Mouse (Mus musculus) gastrocnemius, postnatal 14 days (tissue): ENCODE measurements around the gene Efcab2. TPM values are rescaled to one million over a fixed set of nuclear protein-coding genes. Genes with fewer than 3 reads are reported as not detected.
"Not testable (repeated sequence)": the region's sequence is repeated elsewhere in the genome, so short reads cannot be mapped to it uniquely, and the experiment has no call there.

Experiments
- DNase-seq: peaks from one replicate; pipeline ENCODE4 v3.0.0; 2021; ENCODE audit warnings: mixed read lengths
- intact Hi-C: fragments of 180-260 bp; cut with DNase I; formaldehyde crosslinking; loops from one replicate; pipeline ENCODE4 v1.15.1; 2025; ENCODE audit warnings: low total_unique reads
- total RNA-seq, 2 experiments: library from RNA; stranded (reverse); gene quantifications; 2 replicates each; pipeline ENCODE4 v1.2.3; 2021

The Efcab2 gene
- total RNA-seq, 2 experiments from 2014 or later, result 6.2 to 8.4 TPM

DNA sequence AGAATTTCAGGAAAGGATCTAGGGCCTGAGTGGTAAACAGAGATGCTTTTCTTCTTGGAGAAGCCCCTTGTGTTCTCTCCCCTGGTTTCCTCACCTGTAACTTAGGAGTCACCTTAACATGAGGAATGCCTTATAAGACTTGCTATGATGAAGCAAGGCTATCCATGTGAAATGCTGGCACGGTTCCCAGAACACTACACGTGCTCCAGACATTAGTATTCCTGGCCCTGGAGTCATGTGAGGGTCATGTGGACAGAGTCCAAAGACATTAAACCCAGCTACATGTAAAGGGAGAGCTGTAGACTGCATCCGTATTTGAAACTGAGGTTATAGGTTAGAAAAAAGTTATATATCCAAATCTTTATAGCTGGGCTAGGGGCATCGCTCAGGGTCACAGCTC is 9.5 kb upstream of the Efcab2 start:
- peak; percentile 24 for DNase-seq
- intact Hi-C loops, result no loop called here

- intact Hi-C loops, result no loop called here
- DNase-seq, result no peak
These were observed 6.0 kb upstream of the Efcab2 start for GRCm38 (mm10) chr1:178399879-178400278.

- no peak for DNase-seq
- intact Hi-C loops, result no loop called here
These were observed 5.2 kb upstream of the Efcab2 start for GRCm38 (mm10) chr1:178400652-178401051.

- DNase-seq, result no peak
- intact Hi-C loops, result no loop called here
These were observed 3.9 kb upstream of the Efcab2 start for GRCm38 (mm10) chr1:178401960-178402359.

- intact Hi-C loops, result no loop called here
- DNase-seq, result peak; percentile 87
These were observed 407 bp upstream of the Efcab2 start for GRCm38 (mm10) chr1:178405445-178405911.

GRCm38 (mm10) chr1:178406765-178407645 is 1.1 kb downstream of the Efcab2 start:
- no peak for DNase-seq
- intact Hi-C loops, result no loop called here

- no peak for DNase-seq
- intact Hi-C loops, result no loop called here
These were observed 1.8 kb downstream of the Efcab2 start for GRCm38 (mm10) chr1:178407651-178408050.

GRCm38 (mm10) chr1:178408901-178409361 is 3.0 kb downstream of the Efcab2 start:
- DNase-seq, result no peak
- intact Hi-C loops, result no loop called here

DNA sequence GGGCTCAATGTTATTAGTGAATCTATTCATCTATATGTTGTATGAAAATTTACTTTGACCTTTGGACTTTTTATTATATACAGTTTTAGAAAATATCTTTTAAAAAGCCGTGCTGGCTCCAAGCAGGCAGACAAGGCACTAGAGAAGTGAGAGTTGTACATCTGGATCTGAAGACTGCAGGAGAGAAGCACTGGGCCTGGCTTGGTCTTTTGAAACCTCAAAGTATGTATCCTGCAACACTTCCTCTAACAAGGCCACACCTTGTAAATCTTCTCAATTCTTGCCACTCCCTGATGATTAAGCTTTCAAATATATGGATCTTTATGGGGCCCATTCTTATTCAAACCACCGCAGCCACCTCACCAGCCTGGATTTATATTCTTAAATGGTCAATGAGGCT is 7.5 kb downstream of the Efcab2 start:
- DNase-seq, intact Hi-C loops: not testable (repeated sequence)

- no peak for DNase-seq
- intact Hi-C loops, result no loop called here
These were observed 13.7 kb downstream of the Efcab2 start for GRCm38 (mm10) chr1:178419608-178420007.

DNA sequence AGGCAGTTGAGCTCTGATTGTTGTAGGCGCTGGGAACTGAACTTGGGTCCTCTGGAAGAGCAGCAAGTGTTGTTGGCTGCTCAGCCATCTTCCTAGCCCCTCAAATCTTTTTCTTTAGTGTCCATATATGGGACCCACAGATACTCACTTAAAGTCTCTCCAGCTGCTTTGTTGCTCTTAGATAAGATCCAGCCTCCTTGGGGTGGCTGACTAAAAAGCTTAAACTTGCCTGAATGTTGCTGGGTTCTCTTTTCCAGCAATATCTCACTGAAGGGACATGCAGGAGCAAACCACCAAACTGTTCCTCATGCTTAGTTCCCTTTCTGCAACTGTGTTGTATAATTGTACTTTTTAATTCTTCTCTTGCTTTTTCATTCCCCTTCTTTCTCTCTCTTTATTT is 17.8 kb downstream of the Efcab2 start:
- intact Hi-C loops, result no loop called here
- DNase-seq, result no peak

DNA sequence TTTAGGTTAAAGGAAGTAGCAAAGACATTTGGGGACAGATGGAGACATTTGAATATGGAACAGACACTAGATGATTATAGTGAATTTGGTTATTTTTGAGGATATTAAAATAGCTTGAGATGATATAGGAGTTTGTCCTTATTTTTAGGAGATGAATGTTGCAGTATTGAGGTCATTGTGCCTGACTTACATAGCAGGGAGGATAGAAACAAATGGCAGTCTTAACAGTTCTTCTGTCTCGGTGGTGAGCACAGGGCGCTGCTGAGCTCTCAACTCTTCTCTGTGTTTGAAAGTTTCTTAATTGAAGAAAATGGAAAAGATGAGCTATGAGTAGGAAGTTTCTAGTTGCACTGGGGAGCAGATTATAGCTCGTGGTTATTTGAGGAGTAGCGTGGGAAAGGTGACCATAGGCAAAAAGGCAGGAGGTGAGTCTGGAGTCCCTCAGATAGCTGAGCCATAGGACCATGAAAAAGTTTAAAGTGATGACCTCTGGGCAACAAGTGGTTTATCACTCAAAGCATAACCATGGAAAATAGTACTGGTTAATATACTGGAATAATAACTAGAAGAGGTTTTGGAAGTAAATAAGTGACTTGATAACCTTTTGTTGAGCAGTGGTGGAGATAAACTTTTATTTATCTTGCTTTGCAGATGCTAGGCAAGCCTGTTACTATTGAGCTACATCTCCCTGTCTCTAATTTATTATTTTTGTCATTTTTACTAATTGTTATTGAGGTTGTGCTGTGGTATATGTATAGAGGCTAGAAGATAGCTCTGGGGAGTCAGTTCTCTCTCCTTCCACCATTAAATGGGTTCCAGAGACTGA is 25.9 kb downstream of the Efcab2 start:
- intact Hi-C loops, result no loop called here
- DNase-seq, result no peak

GRCm38 (mm10) chr1:178433619-178434018 is 27.7 kb downstream of the Efcab2 start:
- DNase-seq, result no peak
- intact Hi-C loops, result no loop called here

GRCm38 (mm10) chr1:178444407-178444806 is 38.5 kb downstream of the Efcab2 start:
- no peak for DNase-seq
- intact Hi-C loops, result no loop called here

GRCm38 (mm10) chr1:178447036-178447435 is 41.2 kb downstream of the Efcab2 start:
- no peak for DNase-seq
- intact Hi-C loops, result loop anchor here (5.0 kb wide), 1 partner anchor 140 kb away; no protein-coding TSS in a partner anchor

- intact Hi-C loops, result loop anchor here (5.0 kb wide), 1 partner anchor 141 kb away; no protein-coding TSS in a partner anchor
- DNase-seq, result no peak
These were observed 42.4 kb downstream of the Efcab2 start for GRCm38 (mm10) chr1:178448271-178448744.

DNA sequence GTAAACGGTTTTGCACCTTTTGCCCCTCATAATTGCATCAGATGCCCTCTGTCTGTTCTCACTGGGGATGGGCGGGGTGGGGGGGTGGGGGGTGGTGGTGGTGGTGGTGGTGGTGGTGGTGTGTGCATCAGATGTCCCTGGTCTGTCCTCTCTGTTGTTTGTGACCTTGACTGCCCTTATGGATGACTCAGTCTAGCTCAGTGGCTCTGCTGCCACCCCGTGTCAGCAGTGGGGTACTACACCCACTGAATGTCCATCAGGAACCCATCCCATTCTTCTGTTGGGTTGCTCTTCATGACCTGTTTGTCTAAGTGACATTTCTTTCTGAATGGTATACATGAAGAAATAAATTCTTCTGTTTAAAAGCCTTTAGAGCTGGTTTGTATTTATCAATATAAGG is 43.3 kb downstream of the Efcab2 start:
- intact Hi-C loops, result loop anchor here (5.0 kb wide), 1 partner anchor 142 kb away; no protein-coding TSS in a partner anchor
- DNase-seq, result peak; percentile 67

DNA sequence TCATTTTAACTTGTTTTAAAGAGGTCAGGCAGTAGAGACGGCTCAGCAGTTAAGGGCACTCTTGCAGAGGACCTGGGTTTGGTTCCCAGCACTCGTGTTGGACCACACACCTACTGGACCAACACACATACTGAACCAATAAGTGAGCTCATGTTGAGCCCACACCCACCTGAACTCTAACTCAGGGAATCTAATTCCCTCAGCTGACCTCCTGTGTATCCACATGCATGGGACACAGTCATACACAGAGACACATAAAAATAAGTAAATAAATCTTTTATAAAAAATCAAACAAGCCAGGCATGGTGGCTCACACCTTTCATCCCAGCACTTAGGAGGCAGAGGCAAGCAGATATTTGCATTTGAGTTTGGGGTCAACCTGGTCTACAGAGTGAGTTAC is 44.0 kb downstream of the Efcab2 start:
- no peak for DNase-seq
- intact Hi-C loops, result loop anchor here (5.0 kb wide), 1 partner anchor 143 kb away; no protein-coding TSS in a partner anchor

GRCm38 (mm10) chr1:178454125-178454524 is 48.2 kb downstream of the Efcab2 start:
- intact Hi-C loops, result no loop called here
- DNase-seq, result no peak

DNA sequence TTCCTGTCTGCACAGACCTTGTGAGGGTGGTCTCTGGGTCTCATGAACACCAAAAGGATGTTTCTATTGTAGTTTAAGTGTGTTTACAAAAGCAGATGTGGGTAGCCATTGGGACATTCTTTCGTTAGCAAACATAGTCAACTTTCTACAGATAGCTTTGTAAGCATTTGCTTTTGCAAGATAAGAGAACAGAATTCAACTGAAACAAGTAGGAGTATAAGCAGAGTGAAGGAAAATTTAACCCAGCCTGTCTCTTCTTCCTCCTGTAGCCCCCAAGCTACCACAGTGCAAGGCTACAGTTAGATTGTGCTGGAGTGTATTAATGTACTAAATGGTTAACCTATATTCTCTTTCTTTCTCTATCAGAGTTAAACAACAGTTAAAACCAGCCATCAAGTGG is 49.2 kb downstream of the Efcab2 start:
- DNase-seq, result no peak
- intact Hi-C loops, result no loop called here
